Mouse (Mus musculus) megakaryocyte, embryonic 14.5 days (primary cell): Measurements from ENCODE around the gene Btnl10.

Source experiments
- FLI1 ChIP-seq: IDR thresholded peaks from 2 replicates; pipeline ENCODE4 v1.6.1; 2012; ENCODE audit warnings: low read length, inconsistent platforms, mixed read lengths
- GATA1 ChIP-seq: IDR thresholded peaks from 3 replicates; pipeline ENCODE4 v1.6.1; 2012; ENCODE audit warnings: mixed read lengths, low read length, inconsistent platforms, borderline replicate concordance

DNA sequence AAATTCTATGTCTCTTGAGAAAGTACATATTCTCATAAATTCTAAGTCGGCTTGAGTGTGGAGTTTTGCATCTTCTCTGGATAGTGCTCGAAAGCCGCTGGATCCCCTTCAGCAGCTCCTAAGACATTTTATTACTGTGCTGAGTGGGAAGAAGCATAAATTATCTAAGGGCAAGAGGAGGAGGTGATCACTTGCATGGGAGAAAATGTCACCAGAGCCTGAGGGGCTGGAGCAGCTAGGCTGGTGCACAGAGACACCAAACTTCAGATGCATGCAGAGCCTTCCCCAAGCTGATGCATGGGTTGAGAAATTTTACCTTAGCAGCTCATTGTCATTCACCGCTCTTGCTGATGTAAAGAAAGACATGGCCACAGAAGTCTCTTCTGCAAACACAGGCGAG lies 26.4 kb downstream of the Btnl10 start:
- no peak for TF ChIP-seq GATA1
- no peak for TF ChIP-seq FLI1
